Mouse (Mus musculus): ENCODE results near the gene Rtkn2.
A peak's percentile ranks its signal among the peaks of the same experiment; 100 is the strongest.
"Not testable (repeated sequence)": the region's sequence is repeated elsewhere in the genome, so short reads cannot be mapped to it uniquely, and the experiment has no call there.

Rtkn2 gene

DNA sequence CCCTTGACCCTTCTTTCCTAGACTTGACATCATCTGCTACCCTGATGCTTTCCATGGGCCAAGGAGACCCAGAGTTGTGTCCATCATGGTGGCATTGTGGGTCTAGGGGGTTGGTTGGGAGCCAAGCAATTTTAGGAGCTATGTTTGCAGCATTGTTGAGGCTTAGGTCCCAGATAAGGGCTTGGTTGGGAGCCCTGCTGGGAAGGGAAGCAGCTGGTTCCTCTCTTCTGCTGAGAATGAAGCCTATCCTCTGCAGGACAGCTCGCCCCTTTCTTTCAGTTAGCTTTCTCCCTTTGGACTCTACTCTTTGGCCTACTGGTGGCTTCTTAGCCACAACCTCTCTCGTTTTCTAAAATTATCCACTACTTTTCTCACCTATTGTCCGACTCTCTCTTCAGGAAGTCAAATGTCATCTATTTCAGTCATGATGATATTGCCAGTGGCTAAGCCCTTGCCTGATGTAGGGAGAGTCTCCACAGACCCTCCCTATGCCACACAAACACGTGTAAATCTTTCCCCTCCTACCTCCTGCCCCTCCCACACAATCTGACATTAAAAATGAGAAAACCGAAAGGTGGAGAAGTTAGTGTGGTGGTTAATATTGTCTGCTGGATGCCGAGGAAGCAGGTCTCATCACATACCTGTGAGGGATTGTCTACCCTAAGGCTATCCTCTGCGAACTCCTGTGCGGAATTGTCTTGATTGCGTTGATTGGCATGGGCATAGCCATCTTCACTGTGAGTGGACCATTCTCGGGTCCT is 100.7 kb downstream of the Rtkn2 start:
- no peak for DNase-seq

DNA sequence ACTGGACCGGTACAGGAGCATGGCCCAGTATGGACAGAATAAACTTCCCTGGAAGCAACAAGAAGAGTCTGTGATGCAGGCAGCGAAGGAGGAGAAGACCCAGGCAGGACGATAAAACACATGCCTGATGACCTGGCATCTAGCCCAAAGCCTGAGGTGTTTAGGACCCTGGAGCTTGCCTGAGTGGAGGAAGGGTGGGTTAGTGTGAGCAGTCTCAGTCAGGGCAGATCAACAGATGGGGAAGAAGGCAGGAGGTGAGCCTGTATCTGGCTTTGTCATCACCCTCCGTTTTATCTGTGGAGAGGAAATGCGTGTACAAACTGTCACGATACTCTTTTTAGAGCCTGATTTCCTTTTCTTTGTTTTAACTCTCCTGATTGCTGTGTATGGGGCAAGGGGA is 102.3 kb downstream of the Rtkn2 start:
- no peak for DNase-seq

DNA sequence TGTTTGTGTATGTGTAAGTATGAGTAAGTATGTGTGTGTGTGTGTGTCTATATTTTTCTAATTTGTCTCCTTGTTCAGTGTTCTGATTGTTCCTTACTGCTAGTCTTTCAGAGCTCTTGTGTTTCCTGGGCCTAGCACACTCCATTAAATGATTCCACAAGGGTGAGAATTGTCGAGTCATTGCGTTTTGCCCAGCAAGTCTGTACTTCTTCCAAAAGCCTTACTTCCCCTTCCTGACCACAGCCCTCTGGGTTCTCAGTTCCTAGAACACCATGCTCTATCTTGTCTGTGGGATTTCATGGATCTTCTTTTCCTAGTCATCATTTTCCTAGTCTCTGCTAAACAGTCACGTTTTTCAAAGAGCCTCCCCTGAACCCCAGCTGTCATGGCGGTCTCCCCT is 106.2 kb downstream of the Rtkn2 start:
- no peak for DNase-seq

DNA sequence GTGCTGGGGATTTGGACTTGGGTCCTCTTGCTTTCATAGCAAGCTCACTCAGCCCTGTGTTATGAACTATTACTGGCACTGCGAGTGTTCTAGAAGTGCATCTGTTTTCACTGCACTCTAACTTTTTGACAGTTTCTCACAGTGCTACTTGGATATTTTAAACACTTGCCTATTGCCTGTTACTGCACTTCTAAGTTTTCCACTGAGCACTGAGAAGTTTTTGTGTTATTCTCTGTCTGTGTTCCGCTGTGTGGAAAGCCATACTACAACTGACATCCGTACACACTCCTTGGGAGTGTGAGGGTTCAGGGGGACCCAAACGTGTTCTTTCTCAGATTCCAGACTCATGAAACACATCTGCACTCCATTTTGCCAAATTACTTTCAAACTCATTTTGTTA is 107.6 kb downstream of the Rtkn2 start:
- DNase-seq, result no peak

DNA sequence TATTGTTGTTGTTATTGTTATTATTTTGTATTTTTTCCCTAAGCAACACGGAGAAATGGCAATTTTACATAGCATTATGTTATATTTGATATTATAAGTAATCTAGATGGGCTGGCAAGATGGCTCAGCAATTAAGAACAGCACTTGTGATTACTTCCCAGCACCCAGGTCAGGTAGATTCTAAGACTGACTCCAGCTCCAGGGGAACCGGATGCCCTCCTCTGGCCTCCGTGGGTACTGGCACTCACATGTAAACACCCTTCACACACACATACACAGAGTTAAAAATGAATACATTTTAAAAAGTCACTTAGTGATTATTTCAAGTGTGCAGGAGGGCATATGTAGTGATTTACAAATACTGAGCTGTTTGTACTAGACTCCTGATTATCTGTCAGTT is 108.4 kb downstream of the Rtkn2 start:
- DNase-seq, result no peak

DNA sequence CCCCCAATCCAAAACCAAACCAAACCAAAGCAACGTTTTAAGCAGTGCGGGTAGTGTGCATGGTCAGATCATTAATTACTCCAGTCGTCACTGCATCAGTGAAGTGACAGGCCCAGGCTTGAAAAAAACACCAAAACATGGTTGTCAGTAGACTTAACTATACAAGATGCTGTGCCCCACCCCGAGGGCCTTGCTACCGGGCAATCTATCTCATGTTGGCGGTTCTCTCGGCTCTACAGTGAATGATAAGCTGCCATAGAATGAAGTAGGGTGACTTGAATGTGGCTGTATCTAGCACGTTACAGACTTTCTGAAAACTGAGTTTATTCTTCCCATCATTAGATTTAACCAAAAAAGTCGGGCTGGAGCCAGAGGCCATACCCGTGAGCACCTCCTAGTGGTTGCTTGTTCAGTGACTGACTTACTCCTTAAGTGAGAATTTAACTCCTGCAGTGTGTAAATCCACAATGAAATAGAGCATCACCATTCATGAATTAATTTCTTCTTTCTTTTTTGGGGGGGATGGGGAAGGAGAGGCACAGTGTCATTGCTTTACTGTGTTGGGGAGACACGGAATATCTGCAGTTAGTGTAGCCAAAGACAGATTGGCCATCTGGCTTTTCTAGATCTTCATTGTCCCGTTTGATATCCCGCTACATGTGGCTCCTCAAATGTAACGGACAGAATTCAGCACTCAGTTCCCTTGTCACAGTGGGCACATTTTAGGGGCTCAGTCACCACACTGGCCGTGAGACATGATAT is 110.2 kb downstream of the Rtkn2 start:
- no peak for DNase-seq

DNA sequence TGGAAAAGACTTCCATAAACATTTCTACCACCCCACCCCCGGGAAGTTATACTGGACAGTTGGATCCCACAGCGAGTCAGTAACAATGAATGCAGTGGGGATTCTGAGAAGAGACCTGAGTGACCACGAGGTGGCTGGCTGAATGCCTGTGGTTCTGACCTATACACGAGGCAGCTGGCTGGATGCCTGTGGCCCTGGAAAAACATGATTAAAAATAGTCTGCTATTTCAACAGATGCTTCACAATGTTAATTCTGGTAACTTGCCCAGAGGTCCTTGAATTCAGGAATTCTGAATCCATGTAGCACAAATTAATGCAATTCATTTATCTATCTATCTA is 110.8 kb downstream of the Rtkn2 start:
- DNase-seq, result peak; percentile 89 to 92

DNA sequence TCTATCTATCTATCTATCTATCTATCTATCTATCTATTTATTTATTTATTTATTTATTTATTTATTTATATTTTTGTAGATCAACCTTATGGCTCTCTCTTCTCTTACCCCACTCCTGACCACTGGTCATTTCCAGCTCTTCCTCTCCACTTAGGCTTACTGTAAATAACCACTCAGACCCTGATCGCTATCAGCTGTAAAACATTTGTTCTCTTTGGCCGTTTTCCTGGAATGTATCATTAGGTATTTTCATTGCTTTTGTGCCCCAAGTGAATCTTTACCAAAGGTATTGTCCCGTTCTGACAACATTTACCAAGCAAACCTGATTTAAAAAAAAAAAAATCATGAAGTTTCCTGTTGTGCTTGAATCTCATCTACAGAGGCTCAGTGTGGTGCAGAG is 111.2 kb downstream of the Rtkn2 start:
- no peak for DNase-seq

DNA sequence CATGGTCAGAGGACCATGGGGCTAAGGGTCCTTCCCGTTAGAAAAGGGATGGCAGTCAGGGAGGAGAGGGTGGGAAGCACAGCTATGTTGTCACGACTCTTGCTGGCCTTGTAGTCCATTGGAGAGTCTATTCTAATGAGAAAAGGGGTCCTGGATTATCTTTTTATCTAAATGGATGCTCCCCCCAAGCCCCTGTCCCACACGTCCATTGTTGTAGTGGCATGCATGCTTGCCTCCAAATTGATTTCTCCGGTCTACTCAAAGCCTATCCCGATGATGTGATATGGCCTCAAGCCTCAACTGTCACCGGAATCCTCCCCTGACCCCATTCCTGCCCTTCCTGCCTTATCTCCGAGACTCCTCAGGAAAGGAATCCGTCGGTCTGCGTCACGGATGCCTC is 111.6 kb downstream of the Rtkn2 start:
- no peak for DNase-seq

DNA sequence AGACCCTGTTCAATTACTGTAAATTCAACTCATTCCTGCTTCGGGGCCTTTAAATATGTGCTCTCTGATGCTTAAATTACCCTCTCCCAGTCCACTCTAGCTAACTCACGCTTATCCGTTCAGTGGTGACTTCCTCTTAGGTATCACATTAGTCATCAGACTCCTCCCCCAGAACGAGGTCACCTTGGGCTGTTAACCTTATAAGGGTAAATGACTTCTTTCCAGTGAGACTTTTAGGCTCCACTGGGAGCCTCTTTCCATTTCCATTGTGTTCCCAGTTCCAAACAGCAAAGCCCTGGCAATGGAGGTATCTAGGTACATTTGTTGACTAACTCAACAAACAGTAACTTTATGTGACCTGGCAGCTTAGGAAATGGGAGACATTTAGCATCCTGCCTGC is 112.5 kb downstream of the Rtkn2 start:
- DNase-seq, result no peak

DNA sequence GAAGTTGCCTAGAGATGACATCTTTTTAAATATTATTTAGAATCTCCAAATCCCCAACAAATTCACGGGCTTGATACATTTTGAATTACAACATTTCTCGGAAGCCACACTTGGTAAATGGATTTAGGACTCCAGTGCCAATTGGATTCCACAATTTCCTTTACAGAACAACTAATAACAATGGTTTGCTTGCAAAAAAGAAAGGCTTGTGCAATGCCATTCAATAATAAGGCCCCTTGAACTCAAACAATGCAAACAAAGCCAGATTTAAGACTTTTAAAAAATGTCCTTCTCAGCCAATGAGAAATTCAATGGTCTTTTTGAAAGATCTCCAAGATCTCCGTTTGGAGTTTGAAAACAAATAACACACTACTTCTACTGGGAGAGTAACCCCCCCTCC is 114.1 kb downstream of the Rtkn2 start:
- no peak for DNase-seq

DNA sequence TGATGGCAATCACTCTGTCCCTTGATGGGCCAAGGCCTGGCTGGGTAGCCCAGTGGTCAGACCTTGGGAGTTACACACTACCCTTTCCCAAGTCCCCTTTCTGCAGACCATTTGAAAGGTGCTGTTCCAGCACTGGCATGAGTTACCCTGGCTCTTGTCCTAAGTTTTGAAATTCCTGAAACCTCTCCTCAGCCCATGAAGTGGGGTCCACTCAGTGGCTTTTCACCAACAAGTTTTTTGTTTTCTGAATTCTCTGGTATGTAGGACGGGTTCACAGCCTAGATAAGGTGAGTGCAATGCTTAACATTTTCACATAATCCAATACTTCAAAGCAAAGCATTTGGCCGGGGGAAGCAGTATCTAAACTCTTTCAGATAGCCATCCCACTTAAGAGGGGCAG is 115.8 kb downstream of the Rtkn2 start:
- DNase-seq, result peak; percentile 72 to 77

DNA sequence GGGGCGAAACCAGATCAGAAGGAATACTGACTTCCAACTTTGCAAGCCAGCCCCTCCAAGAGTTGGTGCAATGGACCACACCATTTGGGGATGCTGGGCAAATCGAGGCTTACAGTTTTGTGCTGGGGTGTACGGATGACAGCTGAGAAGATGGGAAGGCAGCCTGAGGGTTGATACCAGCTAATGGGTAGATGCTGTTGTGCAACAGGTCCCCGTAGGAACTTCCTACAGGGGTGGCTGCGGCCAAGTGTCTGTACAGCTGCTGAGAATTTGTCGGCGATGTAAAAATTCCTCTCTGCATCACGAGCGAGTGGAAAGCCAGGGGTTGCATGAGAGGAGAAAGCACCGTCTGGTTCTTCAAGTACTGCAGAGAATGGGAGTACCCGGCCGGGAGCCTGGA is 117.0 kb downstream of the Rtkn2 start:
- DNase-seq, result no peak

DNA sequence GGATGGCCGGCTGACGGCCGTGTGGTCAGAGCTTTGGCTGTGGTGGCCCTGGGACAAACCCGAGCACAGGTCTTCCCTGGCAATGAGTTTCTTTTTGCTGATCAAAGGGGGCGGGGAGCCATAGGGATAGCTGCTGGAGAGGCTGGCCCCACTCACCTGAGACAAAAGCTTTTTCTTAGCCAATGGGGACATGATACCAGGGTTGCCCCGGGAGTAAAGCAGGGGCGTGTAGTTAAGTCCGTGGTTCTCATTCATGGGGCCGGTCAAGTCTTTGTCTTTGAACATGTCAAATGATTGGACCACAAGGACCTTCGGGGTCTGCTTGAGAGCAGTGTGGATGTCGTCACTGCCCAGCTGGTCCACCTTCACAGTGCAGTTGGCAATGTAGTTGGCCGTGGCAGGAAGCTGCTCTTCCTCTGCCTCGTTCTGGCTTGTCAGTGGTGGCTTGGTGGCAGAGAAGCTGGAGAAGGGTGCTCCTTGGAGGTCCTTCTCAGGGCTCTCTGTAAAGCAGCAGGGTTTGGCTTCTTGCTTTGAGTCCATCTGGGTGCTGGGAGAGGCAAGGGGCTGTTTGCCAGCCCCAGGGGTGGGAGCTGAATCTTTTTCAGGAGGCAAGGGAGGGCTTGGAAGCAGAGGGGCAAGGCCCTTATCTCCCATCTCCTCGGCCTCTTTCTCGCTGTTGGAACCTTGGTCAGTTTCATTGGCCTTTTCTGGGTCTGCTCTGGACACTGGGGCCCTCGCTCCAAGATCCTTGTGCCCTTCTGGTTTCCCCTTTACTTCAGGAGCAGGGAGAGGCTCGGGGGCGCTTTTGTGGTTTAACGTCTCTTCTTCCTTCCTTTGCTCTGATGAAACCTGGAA is 118.7 kb downstream of the Rtkn2 start:
- no peak for DNase-seq

DNA sequence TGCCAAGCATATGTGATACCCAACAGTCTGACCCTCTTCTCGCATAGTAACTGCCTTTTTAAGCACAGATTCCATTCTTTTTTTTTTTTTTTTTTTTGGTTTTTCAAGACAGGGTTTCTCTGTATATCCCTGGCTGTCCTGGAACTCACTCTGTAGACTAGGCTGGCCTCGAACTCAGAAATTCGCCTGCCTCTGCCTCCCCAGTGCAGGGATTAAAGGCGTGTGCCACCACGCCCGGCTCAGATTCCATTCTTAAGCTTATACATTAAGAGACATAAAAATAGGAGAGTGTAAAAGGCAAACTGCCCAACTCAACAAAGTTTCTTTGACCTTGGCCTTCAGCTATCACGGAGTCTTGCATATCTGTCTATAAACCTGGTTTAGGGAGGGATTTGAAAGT is 120.4 kb downstream of the Rtkn2 start:
- not testable (repeated sequence) for DNase-seq

DNA sequence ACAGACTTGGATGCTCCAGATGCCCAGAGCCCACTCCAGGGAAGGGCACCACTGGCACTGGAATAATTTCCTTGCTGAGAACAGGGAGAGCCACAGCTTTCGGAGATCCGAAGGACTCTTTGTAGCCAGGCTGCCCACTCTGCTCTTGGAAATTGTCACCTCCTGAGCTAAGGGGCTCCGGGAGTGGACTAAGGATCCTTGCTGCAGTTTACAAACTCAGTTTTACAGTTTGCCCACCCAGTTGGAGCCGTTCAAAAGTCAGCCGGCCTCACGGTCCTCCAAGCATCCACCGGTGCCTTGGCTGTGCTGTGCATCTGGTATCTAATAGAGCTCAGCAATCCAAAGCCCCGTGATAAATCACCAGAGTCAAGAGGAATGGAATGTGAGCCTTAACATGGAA is 121.1 kb downstream of the Rtkn2 start:
- DNase-seq, result no peak

DNA sequence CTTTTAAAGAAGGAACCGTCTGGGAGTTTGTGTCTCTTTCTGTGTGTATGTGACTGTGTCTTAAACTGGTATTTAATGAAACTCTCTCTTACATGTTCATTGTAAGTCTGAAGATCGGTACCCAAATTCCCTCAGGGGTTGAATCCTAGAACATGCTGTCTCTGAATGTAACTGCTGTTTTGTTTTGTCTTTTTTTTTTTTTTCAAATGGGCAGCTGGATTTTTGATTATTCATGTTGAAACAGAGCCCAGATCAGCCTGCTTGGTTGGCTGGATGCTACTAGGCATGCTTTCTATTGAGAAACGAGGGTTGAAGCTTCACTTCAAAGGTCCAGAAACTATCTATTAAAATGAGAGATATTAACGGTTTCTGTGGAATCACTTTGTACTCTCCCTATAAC is 121.9 kb downstream of the Rtkn2 start:
- no peak for DNase-seq

DNA sequence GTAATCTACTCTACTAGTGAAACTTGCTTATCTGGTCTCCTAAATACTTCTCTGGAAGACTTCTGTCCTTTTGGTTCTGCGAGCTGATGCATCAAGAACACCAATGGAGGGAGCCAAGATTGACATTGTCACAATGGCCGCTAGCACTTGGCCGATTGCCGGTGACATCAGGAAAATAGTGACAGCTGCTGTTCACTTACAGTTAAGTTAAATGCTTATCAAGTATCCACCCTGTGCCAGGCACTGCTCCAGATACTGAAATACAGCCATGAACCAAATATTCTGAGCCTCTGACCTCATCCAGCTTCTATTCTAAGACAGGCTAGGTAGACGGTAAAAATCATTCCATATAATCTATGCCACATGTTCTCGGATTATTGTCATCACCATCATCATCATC is 123.2 kb downstream of the Rtkn2 start:
- no peak for DNase-seq

DNA sequence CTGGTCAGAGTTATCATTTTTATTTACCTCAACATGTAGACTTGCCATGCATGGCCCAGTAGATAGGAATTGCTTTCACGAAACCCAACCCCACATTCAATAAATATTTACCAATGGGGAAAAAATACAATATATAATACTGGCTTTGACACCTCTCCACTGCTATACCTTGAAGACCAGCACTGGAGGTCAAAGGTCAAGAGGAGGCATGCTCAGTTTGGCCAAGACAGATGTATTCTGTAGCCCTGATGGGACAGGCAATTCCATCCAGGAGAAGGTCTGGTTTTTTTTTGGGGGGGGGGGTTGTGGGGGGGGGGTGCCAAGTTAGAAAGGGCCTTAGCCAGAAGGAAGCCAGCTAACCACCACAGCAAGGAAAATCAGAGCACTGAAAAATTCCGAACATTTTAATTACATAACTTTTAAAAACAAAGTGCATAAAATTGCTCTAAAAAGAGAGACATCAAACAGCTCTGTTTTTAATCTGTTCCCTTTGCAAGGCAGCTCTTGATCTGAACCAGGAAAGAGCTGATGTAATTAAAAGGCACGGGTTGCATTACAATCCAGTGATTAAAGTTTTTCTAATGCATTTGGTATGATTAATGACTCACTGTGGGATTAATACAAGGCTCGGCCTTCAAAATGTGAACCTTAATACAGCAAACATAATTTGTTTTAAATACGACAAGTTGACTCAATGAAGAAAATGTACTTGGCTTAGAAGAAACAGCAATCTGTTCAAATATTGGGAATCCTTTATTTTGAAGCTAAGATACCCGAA is 123.9 kb downstream of the Rtkn2 start:
- DNase-seq, result no peak

DNA sequence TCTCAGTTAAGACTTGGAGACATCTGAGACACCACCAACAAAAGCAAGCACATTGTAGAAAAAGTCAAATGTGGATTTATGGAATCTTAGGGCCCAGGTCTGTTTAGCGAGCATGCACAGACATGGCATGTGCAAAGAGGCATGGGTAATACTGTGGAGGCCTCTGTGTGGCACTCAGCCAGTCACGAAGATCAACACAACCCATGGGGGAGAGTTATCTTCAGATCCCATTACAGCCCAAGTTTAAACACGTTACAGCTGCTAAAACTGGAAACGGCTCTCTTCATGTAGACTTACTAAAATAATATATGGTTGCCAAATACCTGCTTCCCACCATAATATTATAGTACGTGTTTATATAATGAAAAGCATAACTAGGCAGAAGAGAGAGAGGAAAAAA is 124.6 kb downstream of the Rtkn2 start:
- DNase-seq, result no peak

DNA sequence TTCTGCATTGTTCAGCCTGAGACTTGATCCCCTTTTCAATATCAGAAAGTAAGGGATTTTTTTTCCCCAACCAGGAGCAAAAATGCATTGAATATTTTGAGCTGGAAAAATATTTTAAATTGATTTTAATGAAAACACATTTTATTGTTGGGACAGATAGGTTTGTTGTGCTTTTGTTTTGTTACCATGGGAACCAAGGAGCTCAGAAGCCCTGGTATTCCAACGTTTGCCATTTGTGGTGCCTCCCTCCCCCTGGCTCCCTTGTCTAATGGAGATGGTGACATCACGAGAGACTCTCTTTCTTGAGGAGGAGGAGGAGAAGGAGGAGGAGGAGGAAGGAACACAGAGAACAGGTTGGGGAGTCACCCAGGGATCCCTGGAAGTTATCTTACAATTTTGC is 125.1 kb downstream of the Rtkn2 start:
- DNase-seq, result peak; percentile 56 to 68

DNA sequence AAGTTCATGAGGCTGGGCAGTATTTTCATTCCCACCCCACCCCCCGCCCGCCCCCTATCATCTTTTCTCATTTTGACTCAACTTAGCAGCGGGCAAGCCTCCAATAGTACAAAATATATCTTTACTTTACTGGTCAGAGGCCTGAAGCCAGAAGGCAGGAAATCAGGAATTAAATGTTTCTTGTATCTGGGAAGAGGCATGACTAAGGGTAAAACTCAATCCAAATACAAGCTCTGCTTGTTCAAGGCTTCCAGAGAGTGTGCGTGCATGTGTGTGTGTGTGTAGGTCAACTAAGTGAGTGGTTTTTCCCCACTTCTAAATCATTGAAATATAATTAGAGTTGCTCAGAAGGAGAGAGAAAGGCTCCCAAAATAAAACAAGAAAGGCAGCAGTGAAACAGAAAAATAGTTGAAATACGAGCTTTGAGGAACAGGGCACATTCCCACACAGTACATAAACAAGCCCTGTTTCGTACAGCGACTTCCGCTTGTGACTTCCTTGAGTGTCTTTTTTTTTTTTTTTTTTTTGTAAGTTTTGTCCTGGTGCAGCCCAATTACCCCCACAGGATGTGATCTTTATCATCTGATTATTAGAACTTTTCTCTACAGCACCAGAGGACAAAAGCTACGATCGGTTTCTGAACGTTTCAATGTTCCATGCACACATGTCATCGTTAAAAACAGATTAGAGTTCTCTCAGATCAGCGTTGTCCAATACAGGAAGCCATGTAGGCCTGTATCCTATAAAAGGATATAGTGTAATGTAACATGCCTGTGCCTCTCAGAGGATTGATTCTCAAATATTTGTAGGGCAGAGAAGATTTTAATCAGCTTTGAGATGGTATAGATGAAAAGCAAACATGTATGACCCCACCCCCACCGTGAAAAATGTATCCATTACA is 125.8 kb downstream of the Rtkn2 start:
- no peak for DNase-seq

All from lung, adult 18-20 months (tissue).